Mouse (Mus musculus): ENCODE results near the gene Szt2. TPM values are rescaled to one million over a fixed set of nuclear protein-coding genes. Genes with fewer than 3 reads are reported as not detected.

Gene Szt2
- 10 to 100 TPM; 33.5 to 42.2 TPM for total RNA-seq (2021)
- long read RNA-seq, partial matches to known transcripts: 3 of 4 reads
- long read RNA-seq, other reads (novel, unspliced or antisense): 1 of 4 reads

GRCm38 (mm10) chr4:118409142-118409900, at the start of gene Szt2, which contains the start of gene Med8:
TSS of gene Szt2 (minus strand) at chr4:118409273.
TSS of gene Med8 (plus strand) at chr4:118409337.
- peak; percentile 84 to 88 for DNase-seq (ENCODE audit: low spot score in 2 of 2)

GRCm38 (mm10) chr4:118457345-118457975, 48.4 kb upstream of the Szt2 start, which contains the start of gene Mpl:
TSS of gene Mpl (minus strand) at chr4:118457513.
- no peak for DNase-seq (ENCODE audit: low spot score in 2 of 2)

GRCm38 (mm10) chr4:118446415-118447153, 37.5 kb upstream of the Szt2 start:
- DNase-seq (ENCODE audit: low spot score in 2 of 2): no peak

GRCm38 (mm10) chr4:118445781-118446414, 36.8 kb upstream of the Szt2 start:
- peak; percentile 17 to 26 for DNase-seq (ENCODE audit: low spot score in 2 of 2)

GRCm38 (mm10) chr4:118445088-118445487, 36.0 kb upstream of the Szt2 start:
- DNase-seq (ENCODE audit: low spot score in 2 of 2): no peak

- DNase-seq (ENCODE audit: low spot score in 2 of 2): peak; percentile 33 to 36
Measured at GRCm38 (mm10) chr4:118437829-118438253, 28.8 kb upstream of the Szt2 start.

GRCm38 (mm10) chr4:118436820-118437603, 27.9 kb upstream of the Szt2 start, which contains the start of gene Cdc20:
TSS of gene Cdc20 (minus strand) at chr4:118437352.
- DNase-seq (ENCODE audit: low spot score in 2 of 2): peak; percentile 90 to 91

- DNase-seq (ENCODE audit: low spot score in 2 of 2): no peak
Measured at GRCm38 (mm10) chr4:118432332-118432731, 23.3 kb upstream of the Szt2 start.

- DNase-seq (ENCODE audit: low spot score in 2 of 2): no peak
Measured at GRCm38 (mm10) chr4:118429215-118429895, 20.3 kb upstream of the Szt2 start.

- DNase-seq (ENCODE audit: low spot score in 2 of 2): no peak
Measured at GRCm38 (mm10) chr4:118428531-118429214, 19.6 kb upstream of the Szt2 start.

- DNase-seq (ENCODE audit: low spot score in 2 of 2): peak; percentile 71 to 82
Measured at GRCm38 (mm10) chr4:118427768-118428451, 18.8 kb upstream of the Szt2 start, which contains the start of gene Elovl1. TSS of gene Elovl1 (plus strand) at chr4:118428093.

GRCm38 (mm10) chr4:118427415-118427767, 18.3 kb upstream of the Szt2 start:
- DNase-seq (ENCODE audit: low spot score in 2 of 2): no peak

- no peak for DNase-seq (ENCODE audit: low spot score in 2 of 2)
Measured at GRCm38 (mm10) chr4:118425374-118425773, 16.3 kb upstream of the Szt2 start.

GRCm38 (mm10) chr4:118424541-118425160, 15.6 kb upstream of the Szt2 start:
- DNase-seq (ENCODE audit: low spot score in 2 of 2): no peak

- no peak for DNase-seq (ENCODE audit: low spot score in 2 of 2)
Measured at GRCm38 (mm10) chr4:118421384-118421783, 12.3 kb upstream of the Szt2 start.

GRCm38 (mm10) chr4:118417112-118417797, 8.2 kb upstream of the Szt2 start:
- DNase-seq (ENCODE audit: low spot score in 2 of 2): no peak

- DNase-seq (ENCODE audit: low spot score in 2 of 2): no peak
Measured at GRCm38 (mm10) chr4:118416329-118416728, 7.3 kb upstream of the Szt2 start.
